Mouse (Mus musculus): ENCODE data around the gene Zfp866. TPM values are rescaled to one million over a fixed set of nuclear protein-coding genes. Genes with fewer than 3 reads are reported as not detected.

The Zfp866 gene
- polyA plus RNA-seq, 1 experiment from 2014 or later, result 36.7 TPM

- Histone ChIP-seq H3K4me1 (ENCODE audit: control insufficient read depth, insufficient read depth, low read length) (0 out of 2 replicates have a peak, but pooled peaks cover 2% of the 10 kb centered on the region), H3K9me3 (replicated peaks; ENCODE audit: control insufficient read depth, low read length) (no peaks in the 10 kb centered on the region), H3K27ac (replicated peaks; ENCODE audit: low read depth, low read length) (no peak overlapping the region), H3K27me3 (ENCODE audit: control insufficient read depth, insufficient read depth, low read length) (no peaks in the 10 kb centered on the region), H3K4me2 (ENCODE audit: low read depth, low read length) (no peak overlapping the region), H3K36me3 (replicated peaks; ENCODE audit: control insufficient read depth, insufficient read depth, low read depth, low read length) (peaks cover 8% of the 10 kb centered on the region; the same call in 1 of the 2 replicates), H3K9ac (replicated peaks; ENCODE audit: low read length) (no peak overlapping the region), H3K4me3 (ENCODE audit: low read depth, low read length) (no peak overlapping the region)
- no peak for DNase-seq (ENCODE audit: low spot score)
- no peak for ATAC-seq (replicated peaks; ENCODE audit: insufficient number of reproducible peaks, low FRiP score, low TSS enrichment, low read depth)
- WGBS, result 91% methylated on average over 8 of the region's 8 CpGs
Observed at GRCm38 (mm10) chr8:69713516-69713915, 77.5 kb downstream of the Zfp866 start.

Other genes starting within 250 kb of the Zfp866 start
- 35.0 and 36.9 TPM in 2 replicates for gene Zfp868, start 165.6 kb downstream of the Zfp866 start, polyA plus RNA-seq (2014; fragmentation: Nextera tagmentation; extraction: Ambion mirVana)
- gene Zfp964, start 136.7 kb downstream of the Zfp866 start, polyA plus RNA-seq (2014; fragmentation: Nextera tagmentation; extraction: Ambion mirVana), result 2.0 and 2.2 TPM in 2 replicates
- 35.5 and 38.7 TPM in 2 replicates for gene Zfp869, start 80.5 kb downstream of the Zfp866 start, polyA plus RNA-seq (2014; fragmentation: Nextera tagmentation; extraction: Ambion mirVana)
- 7.6 and 7.8 TPM in 2 replicates for gene Zfp963, start 41.2 kb downstream of the Zfp866 start, polyA plus RNA-seq (2014; fragmentation: Nextera tagmentation; extraction: Ambion mirVana)
- not detected in 2 replicates for gene Gm20422, start 16.3 kb downstream of the Zfp866 start, polyA plus RNA-seq (2014; fragmentation: Nextera tagmentation; extraction: Ambion mirVana)
- 35.0 and 35.9 TPM in 2 replicates for gene Atp13a1, start within 50 bp of the Zfp866 start, polyA plus RNA-seq (2014; fragmentation: Nextera tagmentation; extraction: Ambion mirVana)
- 4.4 and 4.6 TPM in 2 replicates for gene Gmip, start 17.5 kb upstream of the Zfp866 start, polyA plus RNA-seq (2014; fragmentation: Nextera tagmentation; extraction: Ambion mirVana)
- 1.8 and 2.1 TPM in 2 replicates for gene Lpar2, start 31.3 kb upstream of the Zfp866 start, polyA plus RNA-seq (2014; fragmentation: Nextera tagmentation; extraction: Ambion mirVana)
- 13.8 and 14.9 TPM in 2 replicates for gene Pbx4, start 41.3 kb upstream of the Zfp866 start, polyA plus RNA-seq (2014; fragmentation: Nextera tagmentation; extraction: Ambion mirVana)
- 0.32 and 0.66 TPM in 2 replicates for gene Cilp2, start 96.5 kb upstream of the Zfp866 start, polyA plus RNA-seq (2014; fragmentation: Nextera tagmentation; extraction: Ambion mirVana)
- 3.2 and 3.7 TPM in 2 replicates for gene Tssk6, start 111.0 kb upstream of the Zfp866 start, polyA plus RNA-seq (2014; fragmentation: Nextera tagmentation; extraction: Ambion mirVana)
- gene Ndufa13, start 111.4 kb upstream of the Zfp866 start, polyA plus RNA-seq (2014; fragmentation: Nextera tagmentation; extraction: Ambion mirVana), result 158 and 165 TPM in 2 replicates
- 3.6 TPM in 2 replicates for gene Yjefn3, start 111.5 kb upstream of the Zfp866 start, polyA plus RNA-seq (2014; fragmentation: Nextera tagmentation; extraction: Ambion mirVana)
- 64.4 and 78.8 TPM in 2 replicates for gene Gatad2a, start 205.2 kb upstream of the Zfp866 start, polyA plus RNA-seq (2014; fragmentation: Nextera tagmentation; extraction: Ambion mirVana)